Mouse (Mus musculus): ENCODE measurements at regions not wholly inside any gene's neighbourhood (a gene's known extent, or its start where the extent isn't known, plus 50 kb on each side); places are given as distances from the start of the nearest gene placed in this dataset.

GRCm38 (mm10) chr2:170258367-170258766, 110.5 kb upstream of the Zfp217 start:
- CTCF ChIA-PET: no interaction called here

GRCm38 (mm10) chr2:170257671-170258235, 109.8 kb upstream of the Zfp217 start:
- CTCF ChIA-PET: no interaction called here

- CTCF ChIA-PET: no interaction called here
These were observed 108.1 kb upstream of the Zfp217 start for GRCm38 (mm10) chr2:170255997-170256396.

- CTCF ChIA-PET: no interaction called here
These were observed 107.6 kb upstream of the Zfp217 start for GRCm38 (mm10) chr2:170255533-170255932.

GRCm38 (mm10) chr2:170253681-170254440, 106.0 kb upstream of the Zfp217 start:
- CTCF ChIA-PET: no interaction called here

GRCm38 (mm10) chr2:170252255-170253034, 104.5 kb upstream of the Zfp217 start:
- CTCF ChIA-PET: interaction anchor here (0.6 kb wide), 1 partner anchor 30 kb away, joined by 3 read pairs; no protein-coding TSS in a partner anchor

GRCm38 (mm10) chr2:170250680-170251079, 102.8 kb upstream of the Zfp217 start:
- CTCF ChIA-PET: interaction anchor here (0.5 to 0.7 kb wide), 3 partner anchors 51 to 122 kb away, joined by 4 to 12 read pairs (median 4); no protein-coding TSS in a partner anchor

GRCm38 (mm10) chr2:170247702-170248445, 100.0 kb upstream of the Zfp217 start:
- CTCF ChIA-PET: interaction anchor here (0.7 kb wide), 2 partner anchors 27 to 50 kb away, joined by 3 to 4 read pairs; no protein-coding TSS in a partner anchor

- CTCF ChIA-PET: no interaction called here
These were observed 97.9 kb upstream of the Zfp217 start for GRCm38 (mm10) chr2:170245637-170246341.

- CTCF ChIA-PET: no interaction called here
These were observed 96.2 kb upstream of the Zfp217 start for GRCm38 (mm10) chr2:170244108-170244507.

GRCm38 (mm10) chr2:170237959-170238358, 90.1 kb upstream of the Zfp217 start:
- CTCF ChIA-PET: no interaction called here

GRCm38 (mm10) chr2:170233426-170233825, 85.5 kb upstream of the Zfp217 start:
- CTCF ChIA-PET: no interaction called here

GRCm38 (mm10) chr2:170229461-170230080, 81.7 kb upstream of the Zfp217 start:
- CTCF ChIA-PET: no interaction called here

- CTCF ChIA-PET: interaction anchor here (0.9 kb wide), 1 partner anchor 106 kb away, joined by 4 read pairs; no protein-coding TSS in a partner anchor
These were observed 80.6 kb upstream of the Zfp217 start for GRCm38 (mm10) chr2:170228318-170228994.

GRCm38 (mm10) chr2:170223872-170224271, 76.0 kb upstream of the Zfp217 start:
- CTCF ChIA-PET: no interaction called here

GRCm38 (mm10) chr2:170222819-170223218, 74.9 kb upstream of the Zfp217 start:
- CTCF ChIA-PET: interaction anchor here (0.8 kb wide), 1 partner anchor 30 kb away, joined by 3 read pairs; no protein-coding TSS in a partner anchor

- CTCF ChIA-PET: interaction anchor here (0.8 kb wide), 1 partner anchor 31 kb away, joined by 3 read pairs; no protein-coding TSS in a partner anchor
These were observed 74.2 kb upstream of the Zfp217 start for GRCm38 (mm10) chr2:170221994-170222535.

GRCm38 (mm10) chr2:170220871-170221369, 73.0 kb upstream of the Zfp217 start:
- CTCF ChIA-PET: interaction anchor here (0.5 kb wide), 1 partner anchor 27 kb away, joined by 4 read pairs; no protein-coding TSS in a partner anchor

- CTCF ChIA-PET: interaction anchor here (0.5 kb wide), 1 partner anchor 27 kb away, joined by 4 read pairs; no protein-coding TSS in a partner anchor
These were observed 72.5 kb upstream of the Zfp217 start for GRCm38 (mm10) chr2:170220443-170220842.
